Mouse (Mus musculus) heart, embryonic 13.5 days (tissue): ENCODE results near the gene Myh14. TPM values are rescaled to one million over a fixed set of nuclear protein-coding genes. Genes with fewer than 3 reads are reported as not detected.

Experiments used
- ATAC-seq: fragments of 200-750 bp; cut with Nextera tagmentation; 2 replicates; pipeline ENCODE4 v1.8.0; 2017; ENCODE audit warnings: moderate TSS enrichment; ENCODE audit not compliant: insufficient number of reproducible peaks, low FRiP score, low TSS enrichment; ENCODE audit errors: extremely low read depth
- H3K27ac ChIP-seq: fragments of 300-500 bp; sonication (generic); replicated peaks from 2 replicates; pipeline ENCODE4 v1.5.1; 2015; ENCODE audit warnings: moderate library complexity, mild to moderate bottlenecking, inconsistent platforms
- H3K27me3 ChIP-seq: fragments of 300-500 bp; sonication (generic); replicated peaks from 2 replicates; pipeline ENCODE4 v1.6.1; 2015; ENCODE audit warnings: mild to moderate bottlenecking, inconsistent platforms
- H3K36me3 ChIP-seq: fragments of 300-500 bp; sonication (generic); 2 replicates; pipeline ENCODE4 v1.6.1; 2015; ENCODE audit warnings: mild to moderate bottlenecking, inconsistent platforms
- H3K4me1 ChIP-seq: fragments of 300-500 bp; sonication (generic); 2 replicates; pipeline ENCODE4 v1.6.1; 2015; ENCODE audit warnings: inconsistent platforms
- H3K4me2 ChIP-seq: fragments of 300-500 bp; sonication (generic); 2 replicates; pipeline ENCODE4 v1.6.1; 2015; ENCODE audit warnings: inconsistent platforms, mild to moderate bottlenecking, moderate library complexity
- H3K4me3 ChIP-seq: fragments of 300-500 bp; sonication (generic); 2 replicates; pipeline ENCODE4 v1.5.1; 2015; ENCODE audit warnings: moderate library complexity, mild to moderate bottlenecking, inconsistent platforms
- H3K9ac ChIP-seq: fragments of 300-500 bp; sonication (generic); 2 replicates; pipeline ENCODE4 v1.6.1; 2015; ENCODE audit warnings: inconsistent platforms, mild to moderate bottlenecking, moderate library complexity
- H3K9me3 ChIP-seq: fragments of 300-500 bp; sonication (generic); 2 replicates; pipeline ENCODE4 v1.6.1; 2016; ENCODE audit warnings: inconsistent platforms
- WGBS: fragments of 180-500 bp; shearing (Covaris S2); methylation state at CpG from one replicate; pipeline ENCODE4 v1.1.7; 2015; ENCODE audit warnings: mixed read lengths; 5-methylcytosine and 5-hydroxymethylcytosine counted together
- polyA plus RNA-seq: library from polyadenylated mRNA; unstranded; fragments of >200 nt; fragmentation: Nextera tagmentation; extraction: Ambion mirVana; gene quantifications from 2 replicates; pipeline ENCODE4 v1.2.1, GENCODE M21; 2015

Gene Myh14
- polyA plus RNA-seq, 1 experiment from 2014 or later, result 0.59 TPM

- no peaks in the 10 kb centered on the region for H3K36me3 ChIP-seq
- peaks cover 3% of the 10 kb centered on the region; the same call in 1 of the 2 replicates for H3K4me1 ChIP-seq
- peaks cover 69% of the 10 kb centered on the region for H3K27me3 ChIP-seq
- no peak for ATAC-seq
- H3K4me2 ChIP-seq, result no peak overlapping the region
- no peak overlapping the region for H3K4me3 ChIP-seq
- H3K9ac ChIP-seq, result no peak overlapping the region
- H3K9me3 ChIP-seq, result no peaks in the 10 kb centered on the region
- no peak overlapping the region for H3K27ac ChIP-seq
- 79% methylated on average over 4 of the region's 4 CpGs for WGBS
These were observed 73.0 kb downstream of the Myh14 start for GRCm38 (mm10) chr7:44597666-44598065.

- no peak for ATAC-seq
- Histone ChIP-seq H3K4me3 (no peak overlapping the region), H3K9me3 (no peaks in the 10 kb centered on the region), H3K27ac (no peak overlapping the region), H3K9ac (no peak overlapping the region), H3K27me3 (peaks cover 69% of the 10 kb centered on the region), H3K4me1 (peaks cover 3% of the 10 kb centered on the region; the same call in 1 of the 2 replicates), H3K4me2 (no peak overlapping the region), H3K36me3 (no peaks in the 10 kb centered on the region)
- 35% methylated on average over 5 of the region's 5 CpGs for WGBS
These were observed 73.6 kb downstream of the Myh14 start for GRCm38 (mm10) chr7:44596996-44597538.

- WGBS, result 81% methylated on average over 6 of the region's 6 CpGs
- H3K9ac ChIP-seq, result no peak overlapping the region
- no peak for ATAC-seq
- no peaks in the 10 kb centered on the region for H3K36me3 ChIP-seq
- peaks cover 10% of the 10 kb centered on the region for H3K4me1 ChIP-seq
- H3K4me2 ChIP-seq, result no peak overlapping the region
- no peak overlapping the region for H3K27ac ChIP-seq
- H3K9me3 ChIP-seq, result no peaks in the 10 kb centered on the region
- no peak overlapping the region for H3K4me3 ChIP-seq
- peaks cover 69% of the 10 kb centered on the region for H3K27me3 ChIP-seq
These were observed 74.6 kb downstream of the Myh14 start for GRCm38 (mm10) chr7:44596051-44596450.

GRCm38 (mm10) chr7:44595131-44595561 lies 75.5 kb downstream of the Myh14 start:
- no peak overlapping the region for H3K4me3 ChIP-seq
- H3K27me3 ChIP-seq, result peaks cover 69% of the 10 kb centered on the region
- H3K4me2 ChIP-seq, result no peak overlapping the region
- no peaks in the 10 kb centered on the region for H3K9me3 ChIP-seq
- WGBS, result 85% methylated on average over 20 of the region's 20 CpGs
- peaks cover 12% of the 10 kb centered on the region for H3K4me1 ChIP-seq
- H3K9ac ChIP-seq, result no peak overlapping the region
- ATAC-seq, result no peak
- H3K36me3 ChIP-seq, result no peaks in the 10 kb centered on the region
- no peak overlapping the region for H3K27ac ChIP-seq

GRCm38 (mm10) chr7:44594291-44594690 lies 76.4 kb downstream of the Myh14 start:
- no peak for ATAC-seq
- Histone ChIP-seq H3K9me3 (no peaks in the 10 kb centered on the region), H3K27ac (no peak overlapping the region), H3K4me1 (peaks cover 15% of the 10 kb centered on the region), H3K27me3 (peaks cover 71% of the 10 kb centered on the region), H3K36me3 (no peaks in the 10 kb centered on the region), H3K9ac (no peak overlapping the region), H3K4me2 (no peak overlapping the region), H3K4me3 (no peak overlapping the region)
- WGBS, result 55% methylated on average over 6 of the region's 6 CpGs

GRCm38 (mm10) chr7:44593775-44594174 lies 76.9 kb downstream of the Myh14 start:
- H3K36me3 ChIP-seq, result no peaks in the 10 kb centered on the region
- peak overlapping the region; percentile 34; the same call in 1 of the 2 replicates for H3K4me2 ChIP-seq
- no peaks in the 10 kb centered on the region for H3K9me3 ChIP-seq
- no peak overlapping the region for H3K9ac ChIP-seq
- ATAC-seq, result no peak
- H3K27me3 ChIP-seq, result peaks cover 72% of the 10 kb centered on the region
- peaks cover 19% of the 10 kb centered on the region for H3K4me1 ChIP-seq
- WGBS, result under 1% methylated on average over 22 of the region's 22 CpGs
- no peak overlapping the region for H3K27ac ChIP-seq
- no peak overlapping the region for H3K4me3 ChIP-seq

GRCm38 (mm10) chr7:44593051-44593450 lies 77.6 kb downstream of the Myh14 start:
- Histone ChIP-seq H3K4me3 (no peak overlapping the region), H3K4me1 (peaks cover 26% of the 10 kb centered on the region), H3K9me3 (no peaks in the 10 kb centered on the region), H3K36me3 (no peaks in the 10 kb centered on the region), H3K9ac (no peak overlapping the region), H3K4me2 (no peak overlapping the region), H3K27me3 (peaks cover 72% of the 10 kb centered on the region), H3K27ac (no peak overlapping the region)
- no peak for ATAC-seq
- WGBS, result under 1% methylated on average over 15 of the region's 15 CpGs

GRCm38 (mm10) chr7:44591348-44592116 lies 79.1 kb downstream of the Myh14 start:
- Histone ChIP-seq H3K4me1 (peaks cover 34% of the 10 kb centered on the region), H3K9ac (peak overlapping the region; percentile 63), H3K27ac (no peak overlapping the region), H3K4me2 (peak overlapping the region; percentile 95), H3K9me3 (no peaks in the 10 kb centered on the region), H3K27me3 (peaks cover 83% of the 10 kb centered on the region), H3K4me3 (peak overlapping the region; percentile 61), H3K36me3 (no peaks in the 10 kb centered on the region)
- no peak for ATAC-seq
- 1% methylated on average over 58 of the region's 60 CpGs for WGBS

GRCm38 (mm10) chr7:44590402-44591347 lies 80.0 kb downstream of the Myh14 start, which contains the start of gene Kcnc3:
TSS of gene Kcnc3 (plus strand) at chr7:44590664.
- WGBS, result under 1% methylated on average over 80 of the region's 80 CpGs
- Histone ChIP-seq H3K4me3 (peak within 1 kb of the TSS; percentile 61), H3K27me3 (peaks cover 92% of the 10 kb centered on the region), H3K4me2 (peak within 1 kb of the TSS; percentile 95), H3K27ac (no peak within 1 kb of the TSS), H3K4me1 (peaks cover 36% of the 10 kb centered on the region), H3K36me3 (no peaks in the 10 kb centered on the region), H3K9me3 (no peaks in the 10 kb centered on the region), H3K9ac (peak within 1 kb of the TSS; percentile 63)
- peak; percentile 67 for ATAC-seq

GRCm38 (mm10) chr7:44589946-44590345 lies 80.7 kb downstream of the Myh14 start:
- Histone ChIP-seq H3K27ac (no peak overlapping the region), H3K4me1 (peaks cover 36% of the 10 kb centered on the region), H3K4me3 (peak overlapping the region; percentile 61), H3K36me3 (no peaks in the 10 kb centered on the region), H3K27me3 (peaks cover 94% of the 10 kb centered on the region), H3K9ac (no peak overlapping the region), H3K9me3 (no peaks in the 10 kb centered on the region), H3K4me2 (peak overlapping the region; percentile 95)
- ATAC-seq, result no peak
- WGBS, result 4% methylated on average over 13 of the region's 13 CpGs

- Histone ChIP-seq H3K27me3 (peaks cover 100% of the 10 kb centered on the region), H3K4me1 (peaks cover 36% of the 10 kb centered on the region), H3K9me3 (no peaks in the 10 kb centered on the region), H3K27ac (no peak overlapping the region), H3K4me3 (peak overlapping the region; percentile 49), H3K36me3 (no peaks in the 10 kb centered on the region), H3K4me2 (peak overlapping the region; percentile 95), H3K9ac (peak overlapping the region; percentile 52)
- under 1% methylated on average over 33 of the region's 33 CpGs for WGBS
- peak; percentile 17; the same call in 1 of the 2 replicates for ATAC-seq
These were observed 81.5 kb downstream of the Myh14 start for GRCm38 (mm10) chr7:44589149-44589548.
